Mouse (Mus musculus): Measurements from ENCODE around the gene Wdr82.

GRCm38 (mm10) chr9:106210853-106211609 is 40.3 kb downstream of the Wdr82 start:
- no peak for TF ChIP-seq CTCF (IDR thresholded peaks at IDR 0.05; ENCODE audit: low read depth)
- TF ChIP-seq EP300 (IDR thresholded peaks at IDR 0.05; ENCODE audit: low read depth), result no peak

Measured in heart, postnatal 0 days (tissue).